Mouse (Mus musculus): ENCODE measurements around the gene Phf23.

DNA sequence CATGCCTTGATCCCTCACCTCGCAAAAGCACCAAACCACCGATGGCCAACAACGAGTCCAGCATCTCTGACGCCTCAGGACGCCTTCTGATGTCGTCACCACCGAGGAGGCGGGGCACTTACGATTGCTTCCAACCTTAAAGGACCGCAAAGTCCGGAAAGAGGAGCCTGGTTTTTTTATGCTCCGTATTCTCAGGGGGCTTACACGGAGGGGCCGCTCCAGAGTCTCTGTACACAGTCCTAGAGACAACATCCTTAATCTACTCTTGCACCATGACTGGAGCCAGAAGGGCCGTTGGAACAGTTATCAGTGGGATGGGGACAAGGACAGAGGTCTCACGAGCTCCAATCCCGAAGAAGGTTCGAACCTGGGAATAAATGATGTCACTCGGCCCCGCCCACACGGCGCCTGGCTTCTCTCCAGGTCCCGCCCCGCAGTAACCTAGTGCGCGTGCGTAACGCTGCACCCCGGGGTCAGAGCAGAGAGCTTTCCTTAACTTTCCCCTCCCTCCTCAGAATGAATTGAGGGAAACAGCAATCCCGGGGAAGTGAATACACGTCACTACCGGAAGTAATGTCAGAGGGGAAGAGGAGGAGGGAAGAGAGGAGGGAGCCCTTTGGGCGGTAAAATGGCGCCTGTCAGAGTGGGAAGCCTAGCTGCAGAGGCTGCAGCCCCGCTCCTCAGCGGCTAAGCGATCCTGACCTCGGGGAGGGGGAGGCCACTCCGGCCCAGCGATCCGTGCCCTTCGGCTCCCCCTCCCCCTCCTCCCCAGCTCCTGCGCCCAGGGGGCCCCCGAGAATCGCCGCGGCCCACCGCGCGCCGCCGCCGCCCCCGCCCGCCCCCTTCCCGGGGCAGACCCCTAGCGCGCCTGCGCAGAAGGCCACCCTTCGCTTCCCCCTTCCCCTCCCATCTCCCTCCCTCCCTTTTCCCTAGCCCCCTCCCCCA is 15.1 kb upstream of the Phf23 start:
- TF ChIP-seq POLR2A (IDR thresholded peaks at IDR 0.05; ENCODE audit: insufficient read depth, low read depth, low read length) (peak; percentile 47; the same call in 1 of the 2 replicates), CTCF (IDR thresholded peaks at IDR 0.05; ENCODE audit: insufficient read depth, low read depth, low read length) (no peak)
